Mouse (Mus musculus): ENCODE data around the gene Parva.

The Parva gene

GRCm38 (mm10) chr7:112472024-112472707 is 44.9 kb downstream of the Parva start:
- DNase-seq (ENCODE audit: inconsistent ontology term) = peak; percentile 56

- DNase-seq (ENCODE audit: inconsistent ontology term) = peak; percentile 35
Observed at GRCm38 (mm10) chr7:112472708-112473281, 45.5 kb downstream of the Parva start.

- DNase-seq (ENCODE audit: inconsistent ontology term) = peak; percentile 70
Observed at GRCm38 (mm10) chr7:112473649-112474435, 46.5 kb downstream of the Parva start.

- DNase-seq (ENCODE audit: inconsistent ontology term) = no peak
Observed at GRCm38 (mm10) chr7:112479116-112479515, 51.8 kb downstream of the Parva start.

- no peak for DNase-seq (ENCODE audit: inconsistent ontology term)
Observed at GRCm38 (mm10) chr7:112481031-112481430, 53.7 kb downstream of the Parva start.

- no peak for DNase-seq (ENCODE audit: inconsistent ontology term)
Observed at GRCm38 (mm10) chr7:112482572-112482971, 55.3 kb downstream of the Parva start.

- DNase-seq (ENCODE audit: inconsistent ontology term) = peak; percentile 73
Observed at GRCm38 (mm10) chr7:112483382-112483781, 56.1 kb downstream of the Parva start.

- DNase-seq (ENCODE audit: inconsistent ontology term) = no peak
Observed at GRCm38 (mm10) chr7:112490825-112491224, 63.5 kb downstream of the Parva start.

- peak; percentile 48 for DNase-seq (ENCODE audit: inconsistent ontology term)
Observed at GRCm38 (mm10) chr7:112491737-112492136, 64.4 kb downstream of the Parva start.

- no peak for DNase-seq (ENCODE audit: inconsistent ontology term)
Observed at GRCm38 (mm10) chr7:112495950-112496349, 68.6 kb downstream of the Parva start.

GRCm38 (mm10) chr7:112496921-112497320 is 69.6 kb downstream of the Parva start:
- no peak for DNase-seq (ENCODE audit: inconsistent ontology term)

- no peak for DNase-seq (ENCODE audit: inconsistent ontology term)
Observed at GRCm38 (mm10) chr7:112498591-112499301, 71.4 kb downstream of the Parva start.

- peak; percentile 55 for DNase-seq (ENCODE audit: inconsistent ontology term)
Observed at GRCm38 (mm10) chr7:112499453-112500133, 72.3 kb downstream of the Parva start.

GRCm38 (mm10) chr7:112500134-112500490 is 72.8 kb downstream of the Parva start:
- DNase-seq (ENCODE audit: inconsistent ontology term) = no peak

- DNase-seq (ENCODE audit: inconsistent ontology term) = peak; percentile 72
Observed at GRCm38 (mm10) chr7:112502050-112502809, 74.9 kb downstream of the Parva start.

GRCm38 (mm10) chr7:112502845-112503244 is 75.5 kb downstream of the Parva start:
- DNase-seq (ENCODE audit: inconsistent ontology term) = no peak

GRCm38 (mm10) chr7:112503448-112503847 is 76.1 kb downstream of the Parva start:
- no peak for DNase-seq (ENCODE audit: inconsistent ontology term)

- DNase-seq (ENCODE audit: inconsistent ontology term) = no peak
Observed at GRCm38 (mm10) chr7:112503917-112504316, 76.6 kb downstream of the Parva start.

- no peak for DNase-seq (ENCODE audit: inconsistent ontology term)
Observed at GRCm38 (mm10) chr7:112509107-112509506, 81.8 kb downstream of the Parva start.

- DNase-seq (ENCODE audit: inconsistent ontology term) = peak; percentile 59
Observed at GRCm38 (mm10) chr7:112510336-112511048, 83.2 kb downstream of the Parva start.
